Mouse (Mus musculus): ENCODE results near the gene Trim2. TPM values are rescaled to one million over a fixed set of nuclear protein-coding genes. Genes with fewer than 3 reads are reported as not detected.

Gene Trim2
- polyA plus RNA-seq, 1 experiment: 0.53 TPM

GRCm38 (mm10) chr3:84334771-84335420 is 28.2 kb upstream of the Trim2 start:
- Histone ChIP-seq H3K4me1 (ENCODE audit: control insufficient read depth, insufficient read depth, low read length) (peaks cover 8% of the 10 kb centered on the region), H3K36me3 (ENCODE audit: control insufficient read depth, insufficient read depth, low read length) (no peaks in the 10 kb centered on the region), H3K4me3 (ENCODE audit: control insufficient read depth, low read depth, low read length) (no peak overlapping the region; the same call in 1 of the 2 replicates), H3K27ac (ENCODE audit: control insufficient read depth, insufficient read depth, low read depth, low read length) (no peak overlapping the region), H3K27me3 (ENCODE audit: control insufficient read depth, insufficient read depth, low read length) (no peaks in the 10 kb centered on the region)
- no peak for TF ChIP-seq CTCF (IDR thresholded peaks at IDR 0.05; ENCODE audit: control insufficient read depth, insufficient read depth, insufficient replicate concordance, low read depth, low read length)
- TF ChIP-seq POLR2A (IDR thresholded peaks at IDR 0.05; ENCODE audit: control insufficient read depth, low read depth, low read length): no peak

GRCm38 (mm10) chr3:84333400-84334349 is 27.0 kb upstream of the Trim2 start:
- peaks cover 8% of the 10 kb centered on the region for H3K4me1 ChIP-seq (ENCODE audit: control insufficient read depth, insufficient read depth, low read length)
- H3K27ac ChIP-seq (ENCODE audit: control insufficient read depth, insufficient read depth, low read depth, low read length): no peak overlapping the region

DNA sequence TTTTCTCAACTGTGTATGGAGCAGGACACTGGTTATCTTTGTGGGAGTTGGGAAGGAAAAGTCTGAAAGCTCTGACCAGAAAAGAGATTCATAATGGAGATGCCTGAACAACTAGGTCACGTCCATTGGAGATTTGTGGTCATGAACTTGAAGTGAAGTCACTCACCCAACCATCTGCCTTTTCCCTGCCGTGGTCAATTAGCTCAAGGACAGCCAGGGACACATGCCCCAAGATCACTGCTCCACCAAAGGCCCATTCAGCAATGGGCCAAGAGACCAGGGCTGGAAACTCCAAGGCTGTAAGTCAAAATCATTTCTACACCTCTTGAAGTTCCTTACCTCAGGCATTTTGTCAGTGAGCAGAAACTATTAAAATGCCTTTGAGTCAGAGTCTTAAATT is 23.5 kb upstream of the Trim2 start:
- no peak overlapping the region for H3K27ac ChIP-seq (ENCODE audit: control insufficient read depth, insufficient read depth, low read depth, low read length)
- H3K4me3 ChIP-seq (ENCODE audit: control insufficient read depth, low read depth, low read length): no peak overlapping the region
- H3K36me3 ChIP-seq (ENCODE audit: control insufficient read depth, insufficient read depth, low read length): no peaks in the 10 kb centered on the region
- TF ChIP-seq POLR2A (IDR thresholded peaks at IDR 0.05; ENCODE audit: control insufficient read depth, low read depth, low read length): no peak
- TF ChIP-seq CTCF (IDR thresholded peaks at IDR 0.05; ENCODE audit: control insufficient read depth, insufficient read depth, insufficient replicate concordance, low read depth, low read length): no peak
- peaks cover 4% of the 10 kb centered on the region for H3K4me1 ChIP-seq (ENCODE audit: control insufficient read depth, insufficient read depth, low read length)
- H3K27me3 ChIP-seq (ENCODE audit: control insufficient read depth, insufficient read depth, low read length): no peaks in the 10 kb centered on the region

More at GRCm38 (mm10) chr3:84333400-84334349, 27.0 kb upstream of the Trim2 start:
- TF ChIP-seq POLR2A (IDR thresholded peaks at IDR 0.05; ENCODE audit: control insufficient read depth, low read depth, low read length): no peak
- TF ChIP-seq CTCF (IDR thresholded peaks at IDR 0.05; ENCODE audit: control insufficient read depth, insufficient read depth, insufficient replicate concordance, low read depth, low read length): peak; percentile 59; the same call in 1 of the 2 replicates
- no peaks in the 10 kb centered on the region for H3K27me3 ChIP-seq (ENCODE audit: control insufficient read depth, insufficient read depth, low read length)
- H3K36me3 ChIP-seq (ENCODE audit: control insufficient read depth, insufficient read depth, low read length): no peaks in the 10 kb centered on the region
- no peak overlapping the region for H3K4me3 ChIP-seq (ENCODE audit: control insufficient read depth, low read depth, low read length)

GRCm38 (mm10) chr3:84324967-84325441 is 18.3 kb upstream of the Trim2 start:
- peaks cover 8% of the 10 kb centered on the region for H3K4me1 ChIP-seq (ENCODE audit: control insufficient read depth, insufficient read depth, low read length)
- H3K4me3 ChIP-seq (ENCODE audit: control insufficient read depth, low read depth, low read length): peak overlapping the region; percentile 32
- no peak overlapping the region for H3K27ac ChIP-seq (ENCODE audit: control insufficient read depth, insufficient read depth, low read depth, low read length)
- H3K36me3 ChIP-seq (ENCODE audit: control insufficient read depth, insufficient read depth, low read length): no peaks in the 10 kb centered on the region
- TF ChIP-seq POLR2A (IDR thresholded peaks at IDR 0.05; ENCODE audit: control insufficient read depth, low read depth, low read length) (0 out of 2 replicates have a peak, but pooled peaks have one; percentile 23), CTCF (IDR thresholded peaks at IDR 0.05; ENCODE audit: control insufficient read depth, insufficient read depth, insufficient replicate concordance, low read depth, low read length) (no peak)
- H3K27me3 ChIP-seq (ENCODE audit: control insufficient read depth, insufficient read depth, low read length): no peaks in the 10 kb centered on the region

DNA sequence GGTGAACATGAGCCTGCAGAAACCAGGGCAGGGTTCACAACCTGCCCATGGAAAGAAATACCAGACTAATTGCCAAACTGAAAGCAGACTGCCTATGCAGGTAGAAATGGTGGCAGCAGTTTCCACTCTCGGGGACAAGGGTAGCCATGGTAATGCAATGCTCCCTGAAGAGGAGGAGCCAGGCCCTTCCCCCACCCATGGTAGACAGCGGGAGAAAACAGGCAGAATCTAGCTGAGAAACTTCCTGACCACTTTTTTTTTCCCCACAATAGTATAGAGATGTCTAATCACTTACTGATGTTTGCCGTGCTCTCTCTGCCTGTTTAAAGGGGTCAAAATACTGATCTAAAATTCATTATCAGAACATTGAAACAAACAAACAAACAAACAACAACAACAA is 17.8 kb upstream of the Trim2 start:
- Histone ChIP-seq H3K4me1 (ENCODE audit: control insufficient read depth, insufficient read depth, low read length) (peaks cover 8% of the 10 kb centered on the region), H3K27ac (ENCODE audit: control insufficient read depth, insufficient read depth, low read depth, low read length) (no peak overlapping the region; the same call in 1 of the 2 replicates), H3K4me3 (ENCODE audit: control insufficient read depth, low read depth, low read length) (no peak overlapping the region), H3K36me3 (ENCODE audit: control insufficient read depth, insufficient read depth, low read length) (no peaks in the 10 kb centered on the region), H3K27me3 (ENCODE audit: control insufficient read depth, insufficient read depth, low read length) (no peaks in the 10 kb centered on the region)
- no peak for TF ChIP-seq POLR2A (IDR thresholded peaks at IDR 0.05; ENCODE audit: control insufficient read depth, low read depth, low read length)
- TF ChIP-seq CTCF (IDR thresholded peaks at IDR 0.05; ENCODE audit: control insufficient read depth, insufficient read depth, insufficient replicate concordance, low read depth, low read length): no peak

GRCm38 (mm10) chr3:84324000-84324399 is 17.3 kb upstream of the Trim2 start:
- no peak overlapping the region; the same call in 1 of the 2 replicates for H3K27ac ChIP-seq (ENCODE audit: control insufficient read depth, insufficient read depth, low read depth, low read length)
- no peaks in the 10 kb centered on the region for H3K36me3 ChIP-seq (ENCODE audit: control insufficient read depth, insufficient read depth, low read length)
- peaks cover 8% of the 10 kb centered on the region for H3K4me1 ChIP-seq (ENCODE audit: control insufficient read depth, insufficient read depth, low read length)
- no peaks in the 10 kb centered on the region for H3K27me3 ChIP-seq (ENCODE audit: control insufficient read depth, insufficient read depth, low read length)
- H3K4me3 ChIP-seq (ENCODE audit: control insufficient read depth, low read depth, low read length): no peak overlapping the region
- TF ChIP-seq POLR2A (IDR thresholded peaks at IDR 0.05; ENCODE audit: control insufficient read depth, low read depth, low read length) (no peak), CTCF (IDR thresholded peaks at IDR 0.05; ENCODE audit: control insufficient read depth, insufficient read depth, insufficient replicate concordance, low read depth, low read length) (no peak)

DNA sequence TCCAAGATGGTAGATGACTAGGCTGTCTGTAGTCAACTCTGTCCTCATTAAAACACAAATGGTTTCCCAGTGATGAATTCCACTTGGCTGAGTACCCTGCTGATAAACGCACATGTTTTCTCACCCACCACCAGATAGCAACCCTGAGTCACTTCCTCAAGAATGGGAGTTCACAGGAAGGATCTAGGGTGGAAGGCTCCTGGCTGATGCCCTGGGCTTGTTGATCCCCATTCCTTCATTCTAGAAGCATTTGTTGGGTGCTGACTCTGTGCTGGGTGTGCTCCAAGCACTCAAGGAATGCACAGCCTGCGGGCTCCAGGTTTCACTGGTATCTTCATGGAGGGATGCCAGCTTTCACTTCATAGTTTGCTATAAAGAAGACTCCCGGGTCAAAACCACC is 12.8 kb upstream of the Trim2 start:
- no peak for TF ChIP-seq CTCF (IDR thresholded peaks at IDR 0.05; ENCODE audit: control insufficient read depth, insufficient read depth, insufficient replicate concordance, low read depth, low read length)
- no peak for TF ChIP-seq POLR2A (IDR thresholded peaks at IDR 0.05; ENCODE audit: control insufficient read depth, low read depth, low read length)
- H3K27me3 ChIP-seq (ENCODE audit: control insufficient read depth, insufficient read depth, low read length): no peaks in the 10 kb centered on the region
- no peak overlapping the region for H3K4me3 ChIP-seq (ENCODE audit: control insufficient read depth, low read depth, low read length)
- no peak overlapping the region for H3K27ac ChIP-seq (ENCODE audit: control insufficient read depth, insufficient read depth, low read depth, low read length)
- H3K36me3 ChIP-seq (ENCODE audit: control insufficient read depth, insufficient read depth, low read length): no peaks in the 10 kb centered on the region
- H3K4me1 ChIP-seq (ENCODE audit: control insufficient read depth, insufficient read depth, low read length): peaks cover 5% of the 10 kb centered on the region

All from testis, adult 2 months (tissue).